Mouse (Mus musculus): ENCODE results near the gene Ralgapa2.

The Ralgapa2 gene

DNA sequence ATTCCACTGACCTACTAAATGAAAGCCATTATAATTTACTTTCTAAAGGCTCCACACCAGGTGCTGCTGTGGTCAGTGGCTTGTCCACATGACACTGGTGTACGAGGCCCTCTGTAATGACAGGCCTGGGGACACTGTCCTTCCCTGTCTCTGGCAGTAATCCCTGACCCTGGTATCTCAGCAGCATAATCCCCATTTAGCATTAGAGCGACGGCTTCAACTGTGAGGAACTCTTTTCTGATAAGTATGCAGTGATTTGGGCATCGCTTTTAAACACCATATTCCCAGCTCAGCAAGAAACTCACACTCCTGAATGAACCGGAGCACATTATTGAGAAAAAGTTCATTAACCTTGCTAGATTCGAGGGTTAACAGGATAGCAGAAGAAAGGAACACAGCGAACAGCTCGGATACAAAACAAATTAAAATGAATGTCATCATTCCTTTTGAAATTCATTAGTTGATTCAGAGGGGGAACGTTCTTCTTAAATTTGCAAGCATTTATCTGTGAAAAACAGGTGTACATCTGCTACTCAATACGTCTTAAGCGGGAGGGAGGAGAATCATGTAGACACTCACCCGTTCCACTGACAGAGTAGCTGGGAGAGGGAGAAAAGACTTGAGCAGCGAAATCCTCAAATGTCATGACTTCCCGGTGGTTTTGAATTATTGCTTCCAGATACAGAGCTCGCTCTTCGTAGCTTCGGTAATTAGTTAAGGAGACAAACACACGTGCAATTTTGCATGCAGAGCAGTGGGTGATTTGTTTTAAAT, 252.2 kb downstream of the Ralgapa2 start:
- DNase-seq (ENCODE audit: low spot score in 2 of 2) = no peak

DNA sequence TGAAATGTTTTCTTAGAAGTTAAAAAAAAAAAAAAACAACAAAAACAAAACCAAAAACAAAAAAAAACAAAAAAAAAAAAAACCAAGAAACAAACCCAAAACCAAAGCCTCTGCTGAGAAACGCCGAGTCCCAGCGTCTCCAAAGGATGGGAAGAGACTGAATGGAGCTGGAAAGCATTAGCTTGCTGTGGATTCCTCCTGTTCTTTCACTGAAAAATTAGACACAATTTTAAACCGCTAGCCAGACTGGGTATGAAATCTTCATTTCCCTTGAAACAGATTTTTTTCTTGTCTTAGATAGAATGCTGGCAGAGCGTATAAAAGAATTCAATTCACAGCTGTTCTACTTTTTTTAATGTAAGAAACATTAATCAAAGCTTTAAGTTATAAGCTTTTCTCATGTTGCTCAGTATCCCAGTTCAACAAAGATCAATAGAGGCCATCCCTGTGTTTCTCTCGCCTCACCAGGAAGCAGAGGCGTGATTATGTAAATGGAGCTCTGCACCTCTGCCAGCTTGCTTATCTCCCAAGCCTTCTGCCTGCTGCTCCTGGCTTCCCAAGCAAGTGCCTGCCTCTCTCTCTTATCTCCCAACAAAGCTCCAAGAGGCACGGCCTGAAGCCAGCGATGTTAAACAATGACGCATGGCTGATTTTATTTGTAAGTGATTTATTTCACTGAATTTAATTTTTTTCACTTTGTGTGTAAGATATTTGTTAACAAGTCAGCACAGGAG, 253.2 kb downstream of the Ralgapa2 start:
- no peak for DNase-seq (ENCODE audit: low spot score in 2 of 2)

DNA sequence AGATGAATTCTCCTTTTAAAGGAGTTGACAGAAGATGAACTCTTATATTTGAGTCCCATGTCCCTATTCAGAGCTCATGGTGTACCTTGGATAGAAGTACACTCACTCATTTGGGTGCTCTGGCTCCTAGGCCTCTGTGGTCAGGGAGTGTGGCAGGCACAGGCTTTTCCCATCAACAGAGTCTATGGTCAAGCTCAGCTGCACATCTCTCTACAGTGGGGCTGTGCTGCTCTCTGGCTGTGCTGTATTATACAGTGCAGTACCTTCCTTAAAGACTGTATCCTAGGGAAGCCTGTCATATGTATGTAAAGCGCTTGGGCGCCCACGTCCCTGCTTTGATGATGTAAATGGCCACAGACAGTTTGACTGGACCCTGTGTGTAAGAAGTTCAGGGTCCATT, 254.5 kb downstream of the Ralgapa2 start:
- no peak for DNase-seq (ENCODE audit: low spot score in 2 of 2)

DNA sequence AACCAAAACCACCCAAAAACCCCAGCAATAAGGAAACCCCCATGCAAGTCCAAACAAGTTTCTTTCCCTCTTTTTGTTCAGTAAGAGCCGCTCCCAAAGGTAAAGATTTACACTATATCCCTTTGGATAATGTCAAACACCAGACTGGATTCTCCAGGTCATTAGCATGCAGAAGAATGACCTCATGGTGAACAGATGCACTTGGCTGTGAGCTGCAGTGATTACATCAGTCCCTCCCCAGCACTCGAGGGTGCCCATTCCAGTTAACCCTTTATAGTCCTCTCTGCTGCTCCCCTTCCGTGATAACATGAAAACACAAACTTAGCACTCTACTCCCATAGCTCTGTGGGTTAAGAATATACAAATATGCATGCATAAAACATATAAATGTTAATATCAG, 255.1 kb downstream of the Ralgapa2 start:
- no peak for DNase-seq (ENCODE audit: low spot score in 2 of 2)

DNA sequence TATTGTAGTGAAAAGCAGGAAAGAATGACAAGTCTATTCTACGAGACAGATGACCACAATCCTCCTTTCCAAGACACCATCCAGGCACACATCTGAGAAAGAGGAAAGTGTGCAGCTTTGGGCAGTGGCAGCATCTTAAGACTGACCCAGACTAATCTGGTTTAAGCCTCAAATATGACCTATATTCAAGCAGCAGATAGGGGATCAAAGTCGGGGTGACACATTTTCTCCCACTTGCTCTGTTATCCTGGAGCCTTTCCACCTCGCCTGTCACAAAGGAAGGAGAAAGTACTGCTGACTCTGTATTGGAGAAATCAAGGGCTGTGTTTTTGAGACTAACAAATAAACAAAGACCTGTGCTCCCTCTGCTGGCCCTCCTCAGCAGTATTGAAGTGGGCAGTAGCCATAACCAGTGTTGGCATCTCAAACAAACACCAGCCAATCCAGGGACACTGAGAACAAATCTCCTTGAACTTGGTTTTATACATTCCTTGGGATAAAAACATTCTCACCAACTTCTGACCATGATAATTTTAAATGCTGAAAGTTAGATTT, 255.7 kb downstream of the Ralgapa2 start:
- DNase-seq (ENCODE audit: low spot score in 2 of 2) = no peak

DNA sequence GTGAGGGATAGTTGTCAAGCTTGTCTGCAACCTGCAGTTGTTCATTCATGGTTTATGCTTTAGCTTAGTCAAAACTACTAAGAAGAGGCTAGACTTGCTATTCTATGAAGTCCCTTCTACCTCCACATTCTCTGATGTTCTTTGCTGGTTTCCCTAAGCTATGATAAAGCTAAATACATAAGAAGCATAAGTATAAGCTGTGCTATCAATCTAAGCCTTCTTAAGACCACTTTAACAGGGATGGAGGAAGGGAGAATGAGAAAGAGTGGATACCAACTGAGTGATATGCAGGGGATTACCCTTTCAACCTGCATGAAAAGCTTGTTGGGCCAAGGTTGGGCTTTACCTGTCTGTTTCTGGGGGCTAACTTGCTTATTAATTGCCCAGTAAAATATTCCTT, 256.5 kb downstream of the Ralgapa2 start:
- no peak for DNase-seq (ENCODE audit: low spot score in 2 of 2)

DNA sequence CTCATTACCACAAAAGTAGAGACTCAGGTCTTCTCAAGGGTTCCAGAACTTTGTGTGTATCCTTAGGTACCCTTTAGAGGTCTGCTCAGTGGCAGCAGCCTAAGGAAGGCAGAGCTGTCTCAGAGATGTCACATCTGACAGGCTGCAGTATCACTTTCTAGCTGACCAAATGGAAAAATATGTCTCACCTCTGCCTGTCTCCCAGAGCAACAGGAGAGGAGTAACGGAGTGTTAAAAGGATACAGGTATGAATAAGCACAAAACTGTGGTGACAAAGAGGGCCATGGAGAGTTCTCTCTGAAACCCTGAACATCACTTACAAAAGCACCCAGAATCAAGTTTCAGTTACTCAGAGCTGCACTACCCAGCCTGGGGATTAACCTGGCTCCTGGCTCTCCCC, 257.8 kb downstream of the Ralgapa2 start:
- DNase-seq (ENCODE audit: low spot score in 2 of 2) = no peak

DNA sequence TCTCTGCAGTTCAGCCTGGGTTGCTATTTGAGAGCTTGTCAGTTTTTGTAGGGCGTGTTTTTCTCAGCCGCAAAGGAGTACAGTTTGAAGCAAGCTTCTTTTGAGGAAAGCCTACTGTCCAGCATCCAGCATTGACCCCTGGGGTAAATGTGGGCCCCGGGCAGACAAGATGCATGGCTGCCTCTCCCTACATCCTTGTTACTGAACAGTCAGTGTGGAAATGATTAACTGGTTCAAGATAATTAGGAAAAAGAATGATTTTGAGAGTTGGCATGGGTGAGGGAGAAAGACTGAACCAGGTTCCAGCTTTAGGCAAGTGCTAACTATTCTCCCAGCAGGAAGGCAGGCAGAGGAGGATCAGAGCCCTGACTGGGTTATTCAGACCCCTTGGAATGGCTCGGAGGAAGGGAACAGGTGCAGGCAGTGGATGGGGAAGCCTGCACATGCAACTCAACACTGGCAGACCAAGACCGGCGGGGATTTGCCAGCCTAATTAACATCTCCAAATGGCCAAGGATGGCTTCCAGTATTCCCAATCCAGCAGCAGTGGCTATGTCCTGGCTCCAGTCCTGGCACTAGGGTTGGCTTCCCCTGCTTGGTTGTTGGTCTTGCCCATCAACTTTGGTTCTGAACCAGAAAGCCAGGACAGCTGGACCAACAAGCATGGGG, 261.8 kb downstream of the Ralgapa2 start:
- no peak for DNase-seq (ENCODE audit: low spot score in 2 of 2)

DNA sequence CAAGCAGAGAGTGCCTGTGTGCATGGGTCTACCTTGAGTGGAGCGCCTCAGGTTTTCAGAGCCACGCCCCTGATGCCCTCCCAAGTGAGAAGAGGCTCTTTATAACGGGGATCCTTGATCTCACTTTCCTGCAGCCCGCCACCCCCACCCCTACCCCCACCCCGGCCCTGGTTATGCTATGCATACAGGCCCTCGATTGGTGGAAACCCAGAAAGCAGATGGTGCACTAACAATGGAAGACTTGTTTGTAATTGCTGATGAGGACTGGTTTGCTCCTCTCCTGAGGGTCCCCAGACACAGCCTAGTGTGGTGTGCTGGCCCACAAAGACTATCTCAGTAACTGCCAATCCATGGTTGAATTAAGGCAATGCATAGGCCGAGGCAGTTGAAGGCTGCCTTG, 263.1 kb downstream of the Ralgapa2 start:
- DNase-seq (ENCODE audit: low spot score in 2 of 2) = no peak

DNA sequence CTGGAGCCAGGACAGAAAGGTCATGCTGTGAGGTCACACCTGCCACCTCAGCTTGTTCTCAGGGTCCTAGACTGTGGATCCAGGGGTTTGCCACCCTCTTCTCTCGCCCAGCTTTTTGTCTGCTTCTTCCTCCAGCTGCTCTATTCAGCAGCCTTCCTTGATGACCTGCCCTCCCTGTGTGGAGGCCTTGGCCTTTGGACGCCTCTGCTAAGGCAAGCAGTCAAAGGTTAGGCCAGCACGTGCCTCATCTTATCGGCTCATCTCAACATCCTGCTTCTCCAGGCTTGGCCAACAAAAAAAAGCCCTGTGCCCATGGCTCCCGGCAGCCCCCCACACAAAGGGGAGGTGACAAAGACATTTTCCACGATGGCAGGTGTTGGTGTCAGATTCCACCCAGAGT, 264.6 kb downstream of the Ralgapa2 start:
- no peak for DNase-seq (ENCODE audit: low spot score in 2 of 2)

DNA sequence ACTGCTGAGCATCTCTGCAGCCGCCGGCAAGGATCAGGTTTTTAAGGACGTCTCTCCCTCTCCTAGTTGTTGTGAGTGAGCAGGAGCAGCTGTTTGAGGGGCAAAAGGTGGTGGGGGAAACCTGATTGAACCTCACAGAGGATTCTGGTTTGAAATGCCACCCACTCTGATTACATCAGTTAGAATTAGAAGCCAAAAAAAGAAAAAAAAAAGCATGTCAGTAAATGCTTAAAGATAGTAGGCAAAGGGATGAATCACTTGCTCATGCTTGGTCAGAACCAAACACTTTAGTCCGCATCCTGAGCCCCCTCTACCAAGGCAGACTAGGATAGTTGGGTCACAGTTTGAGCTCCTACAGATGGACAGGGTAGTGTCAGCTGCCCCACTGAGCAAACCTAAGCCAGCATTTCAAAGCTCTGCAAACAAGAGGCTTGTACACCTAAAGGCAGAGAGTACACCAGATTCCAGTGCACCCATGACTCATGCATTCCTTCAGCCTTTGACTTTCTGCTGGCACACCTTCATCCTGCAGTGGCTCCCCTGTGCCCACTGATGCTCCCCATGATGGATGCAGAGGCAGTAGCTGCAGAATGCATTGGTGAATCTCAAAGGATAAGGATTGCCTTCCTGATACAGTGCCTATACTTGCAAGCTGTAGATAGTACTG, 265.6 kb downstream of the Ralgapa2 start:
- DNase-seq (ENCODE audit: low spot score in 2 of 2) = no peak

DNA sequence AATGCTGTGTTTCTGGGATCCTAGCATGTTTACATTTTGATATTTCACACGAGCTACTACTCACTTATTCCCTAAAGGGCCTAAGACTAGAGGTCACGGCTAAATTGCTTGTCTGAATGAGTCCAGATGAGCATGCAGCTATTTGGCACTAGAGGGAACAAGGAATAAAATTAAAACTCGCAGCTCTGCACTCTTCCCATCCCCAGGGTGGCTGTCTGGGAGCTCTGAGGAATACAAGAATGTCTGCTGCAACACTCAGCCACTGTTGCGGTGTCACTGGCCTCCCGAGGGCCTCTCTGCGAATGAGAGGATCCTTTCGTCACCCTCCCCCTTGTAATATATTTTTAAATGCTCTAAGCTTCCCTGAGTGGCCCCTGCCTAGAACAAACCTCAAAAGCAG, 266.7 kb downstream of the Ralgapa2 start:
- DNase-seq (ENCODE audit: low spot score in 2 of 2) = no peak

DNA sequence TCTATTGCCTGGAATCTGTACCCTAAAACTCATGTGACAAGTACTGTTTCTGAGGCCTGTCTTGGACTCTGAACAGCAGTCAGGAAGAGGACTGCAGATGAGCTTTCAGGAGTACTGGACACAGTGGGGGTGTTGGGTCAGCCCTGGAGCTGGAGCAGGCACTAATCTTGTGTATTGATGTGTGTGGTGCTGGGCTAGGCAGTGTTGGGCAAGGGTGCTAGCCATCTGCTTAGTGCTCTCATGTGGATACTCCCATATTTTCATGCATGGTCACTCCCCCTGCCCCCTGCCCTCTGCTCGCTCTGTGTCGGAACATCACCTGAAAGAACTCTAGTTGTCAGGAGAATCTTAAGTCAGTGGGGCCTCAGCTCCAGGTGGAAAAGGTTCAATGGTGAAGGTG, 268.1 kb downstream of the Ralgapa2 start:
- DNase-seq (ENCODE audit: low spot score in 2 of 2) = no peak

DNA sequence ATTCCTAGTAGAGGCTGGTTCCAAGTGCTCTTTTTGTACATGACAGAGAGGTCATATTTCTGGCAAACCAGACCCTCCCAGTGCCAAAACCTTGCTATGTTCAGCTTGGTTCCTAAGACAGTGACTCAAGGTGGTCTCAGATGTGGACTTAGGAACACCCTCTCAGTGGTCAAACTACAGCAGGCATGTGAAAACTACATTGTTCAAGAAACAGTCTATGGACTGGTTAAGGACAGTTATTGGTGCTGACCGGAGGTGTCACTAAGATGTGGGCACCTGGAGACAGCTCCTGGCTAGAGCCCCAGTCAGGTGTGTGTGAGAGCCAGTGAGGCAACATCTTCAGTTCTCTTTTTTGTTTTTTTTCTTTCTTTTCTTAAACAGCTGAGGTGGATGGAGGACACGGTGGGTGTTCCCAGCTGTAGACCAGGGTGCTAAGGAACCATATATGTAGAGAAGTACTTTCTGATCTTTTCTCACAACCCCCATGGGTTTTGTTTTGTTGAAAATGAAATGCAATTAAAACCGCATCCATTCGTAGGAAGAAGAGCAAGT, 272.9 kb downstream of the Ralgapa2 start:
- DNase-seq (ENCODE audit: low spot score in 2 of 2) = no peak

DNA sequence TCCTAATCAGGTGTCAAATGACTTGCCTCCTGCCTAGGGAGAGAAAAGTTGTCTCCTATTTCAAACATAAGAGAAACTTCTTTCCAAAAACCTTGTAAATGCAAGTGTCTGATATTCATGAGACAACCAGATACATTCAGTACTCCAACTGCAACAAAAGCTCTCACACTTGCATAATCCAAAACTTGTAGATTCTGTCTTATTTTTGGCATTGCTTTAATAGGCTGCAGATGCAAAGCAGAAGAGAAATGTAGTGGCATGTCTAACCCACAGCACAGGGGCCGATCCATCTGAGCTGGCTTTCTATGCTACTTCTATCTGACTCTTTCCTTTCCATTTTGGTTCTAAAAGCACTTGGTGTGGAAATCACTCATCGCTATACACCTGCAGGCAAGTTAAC, 280.7 kb downstream of the Ralgapa2 start:
- DNase-seq (ENCODE audit: low spot score in 2 of 2) = no peak

DNA sequence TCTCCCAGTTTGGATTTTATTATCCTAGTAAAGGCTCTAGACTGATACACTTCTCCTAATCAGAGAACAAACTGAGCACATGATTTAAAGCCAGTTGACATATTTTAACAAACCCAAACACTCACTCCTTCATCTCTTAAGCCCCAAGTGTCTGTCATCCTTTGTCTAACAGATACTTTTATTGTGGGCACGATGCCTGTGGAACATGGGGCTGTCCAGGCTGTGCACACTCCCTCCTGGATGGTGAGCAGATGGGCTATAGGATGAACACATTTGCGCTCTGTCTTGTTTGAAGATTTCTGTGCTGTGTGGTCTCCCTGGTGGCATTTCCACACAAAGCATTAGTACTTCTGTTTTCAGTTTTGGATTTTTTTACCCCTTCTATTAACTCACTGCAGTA, 283.7 kb downstream of the Ralgapa2 start:
- no peak for DNase-seq (ENCODE audit: low spot score in 2 of 2)

DNA sequence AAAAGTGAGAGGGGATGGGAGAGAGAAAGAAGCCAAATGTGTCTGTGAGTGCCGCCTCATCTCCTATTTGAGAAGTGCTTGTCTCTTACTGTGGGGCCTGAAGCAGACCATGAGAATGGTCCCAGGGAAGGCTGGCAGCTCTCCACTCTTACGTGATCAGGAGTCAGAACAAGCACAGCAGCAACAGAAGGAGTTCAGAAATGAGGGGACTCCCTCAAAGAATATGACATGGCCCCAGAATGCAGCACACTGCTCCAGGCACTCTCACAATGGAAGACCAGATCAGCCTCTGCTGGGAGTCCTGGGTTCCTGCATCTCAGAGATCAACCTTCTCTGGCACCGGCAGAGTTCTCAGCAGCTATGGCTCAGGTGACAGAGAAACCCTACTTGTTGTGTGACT, 284.5 kb downstream of the Ralgapa2 start:
- no peak for DNase-seq (ENCODE audit: low spot score in 2 of 2)

DNA sequence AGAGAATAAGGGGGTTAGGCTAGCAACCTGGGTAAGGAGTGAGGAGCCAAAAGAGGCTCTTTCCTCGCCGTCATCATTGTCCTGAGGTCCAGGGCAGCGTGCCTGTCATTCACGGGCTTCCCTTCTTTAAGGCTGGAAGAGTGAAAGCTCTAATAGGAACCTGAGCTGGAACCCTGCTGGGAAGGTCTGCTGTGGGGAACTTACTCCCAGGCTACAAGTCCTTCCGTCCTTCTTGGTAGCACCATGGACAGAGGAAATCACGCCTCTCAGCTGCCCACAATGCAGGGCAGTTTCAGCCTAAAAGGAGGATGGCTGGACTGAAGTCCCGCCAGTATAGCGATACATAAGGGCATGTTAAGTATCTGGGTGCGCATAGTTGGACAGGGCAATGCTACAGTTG, 285.7 kb downstream of the Ralgapa2 start:
- DNase-seq (ENCODE audit: low spot score in 2 of 2) = no peak

DNA sequence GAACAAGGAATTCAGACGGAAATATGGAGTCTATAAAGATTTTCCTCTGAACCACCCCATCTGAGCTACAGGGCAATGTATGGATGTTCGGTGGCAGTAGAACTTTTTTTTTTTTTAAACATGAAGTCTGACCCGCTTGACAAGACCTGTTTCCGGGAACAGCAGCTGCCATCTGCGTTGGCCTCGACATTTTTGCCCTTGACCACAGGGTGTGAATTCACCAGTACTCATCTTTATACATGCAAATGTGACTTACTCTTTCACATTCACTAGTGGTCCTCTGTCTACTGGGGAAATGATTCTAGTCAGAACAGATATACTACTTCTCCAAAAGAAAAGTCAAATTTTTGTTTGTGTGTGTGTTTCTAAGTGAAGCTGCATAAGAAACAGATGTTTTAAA, 286.3 kb downstream of the Ralgapa2 start:
- DNase-seq (ENCODE audit: low spot score in 2 of 2) = no peak

DNA sequence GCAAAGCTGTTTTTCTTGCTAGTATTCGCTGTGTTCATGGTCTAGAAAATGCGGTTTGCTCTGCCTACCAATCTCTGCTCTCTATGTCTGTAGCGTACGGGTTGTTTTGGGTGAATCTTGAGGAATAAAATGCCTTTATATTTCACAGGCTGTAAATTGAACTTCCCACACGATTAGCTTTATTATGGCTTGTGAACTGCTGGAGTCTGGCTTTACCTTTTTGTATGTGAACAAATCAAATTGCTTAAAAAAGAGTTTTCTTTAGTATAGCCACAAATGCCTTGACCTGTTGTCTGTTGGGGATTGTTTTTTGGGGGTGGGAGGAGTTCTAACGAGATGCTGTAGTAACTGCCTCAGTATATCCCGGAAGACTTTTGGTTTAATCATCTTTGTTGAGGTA, 288.0 kb downstream of the Ralgapa2 start:
- no peak for DNase-seq (ENCODE audit: low spot score in 2 of 2)

DNA sequence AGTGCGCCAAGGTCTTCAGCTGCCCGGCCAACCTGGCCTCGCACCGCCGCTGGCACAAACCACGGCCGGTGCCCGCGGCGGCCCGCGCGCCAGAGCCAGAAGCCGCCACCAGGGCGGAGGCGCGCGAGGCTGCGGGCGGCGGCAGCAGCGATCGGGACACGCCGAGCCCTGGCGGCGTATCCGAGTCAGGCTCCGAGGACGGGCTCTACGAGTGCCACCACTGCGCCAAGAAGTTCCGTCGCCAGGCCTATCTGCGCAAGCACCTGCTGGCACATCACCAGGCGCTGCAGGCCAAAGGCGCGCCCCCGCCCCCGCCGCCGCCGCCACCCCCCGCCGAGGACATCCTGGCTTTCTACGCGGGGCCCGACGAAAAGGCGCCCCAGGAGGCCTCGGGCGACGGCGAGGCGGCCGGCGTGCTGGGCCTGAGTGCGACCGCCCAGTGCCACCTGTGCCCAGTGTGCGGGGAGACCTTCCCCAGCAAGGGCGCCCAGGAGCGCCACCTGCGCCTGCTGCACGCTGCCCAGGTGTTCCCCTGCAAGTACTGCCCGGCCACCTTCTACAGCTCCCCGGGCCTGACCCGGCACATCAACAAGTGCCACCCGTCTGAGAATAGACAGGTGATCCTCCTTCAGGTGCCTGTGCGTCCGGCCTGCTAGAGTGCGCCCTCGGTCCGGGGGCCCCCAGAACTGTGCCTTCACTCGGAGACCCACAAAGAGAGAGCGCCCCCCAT, 288.8 kb downstream of the Ralgapa2 start:
- no peak for DNase-seq (ENCODE audit: low spot score in 2 of 2)
